Mouse (Mus musculus) MEL (cell line): ENCODE measurements around the gene Heg1. TPM values are rescaled to one million over a fixed set of nuclear protein-coding genes. Genes with fewer than 3 reads are reported as not detected.

Experiments
- DNase-seq: peaks from one replicate; pipeline ENCODE4 v3.0.0; 2011; ENCODE audit warnings: low read depth, low spot score
- H3K27ac ChIP-seq: 2 replicates; pipeline ENCODE4 v1.5.1; 2012; ENCODE audit warnings: low read depth, mild to moderate bottlenecking, control low read depth, low read length, moderate library complexity; ENCODE audit not compliant: control insufficient read depth
- H3K27me3 ChIP-seq, 2 experiments: fragments of 150-350 bp in 1 of 2; sonication (generic) in 1 of 2; 2 replicates each; pipeline ENCODE4 v1.6.1; 2012; ENCODE audit warnings: low read length in 2 of 2, mild to moderate bottlenecking in 2 of 2, improper control_type of control experiment in 1 of 2, moderate library complexity in 1 of 2; ENCODE audit not compliant: insufficient read depth in 2 of 2, control insufficient read depth in 1 of 2
- H3K36me3 ChIP-seq, 2 experiments: 2 replicates each; pipeline ENCODE4 v1.6.1; 2012 to 2014; ENCODE audit warnings: low read length in 2 of 2, improper control_type of control experiment in 1 of 2, inconsistent platforms in 1 of 2, mild to moderate bottlenecking in 1 of 2; ENCODE audit not compliant: insufficient read depth in 2 of 2, control insufficient read depth in 1 of 2
- H3K4me1 ChIP-seq, 2 experiments: fragments of 150-350 bp in 1 of 2; sonication (generic) in 1 of 2; 2 replicates each; pipeline ENCODE4 v1.6.1; 2012; ENCODE audit warnings: low read length in 2 of 2, improper control_type of control experiment in 1 of 2, mild to moderate bottlenecking in 1 of 2; ENCODE audit not compliant: insufficient read depth in 2 of 2, control insufficient read depth in 1 of 2
- H3K4me3 ChIP-seq, 2 experiments: fragments of 150-350 bp in 1 of 2; sonication (generic) in 1 of 2; 2 replicates each; pipeline ENCODE4 v1.5.1; 2012; ENCODE audit warnings: low read depth in 2 of 2, low read length in 2 of 2, mild to moderate bottlenecking in 2 of 2, moderate library complexity in 2 of 2, control low read depth in 1 of 2, improper control_type of control experiment in 1 of 2; ENCODE audit not compliant: control insufficient read depth in 1 of 2, insufficient read depth in 1 of 2
- H3K79me2 ChIP-seq: 2 replicates; pipeline ENCODE4 v1.6.1; 2012; ENCODE audit warnings: mild to moderate bottlenecking, low read length, moderate library complexity; ENCODE audit not compliant: control insufficient read depth, poor library complexity, insufficient read depth
- H3K9ac ChIP-seq: 2 replicates; pipeline ENCODE4 v1.6.1; 2012; ENCODE audit warnings: low read depth, mild to moderate bottlenecking, control low read depth, low read length, moderate library complexity; ENCODE audit not compliant: control insufficient read depth, poor library complexity, severe bottlenecking
- H3K9me3 ChIP-seq: fragments of 150-350 bp; sonication (generic); replicated peaks from 2 replicates; pipeline ENCODE4 v1.6.1; 2012; ENCODE audit warnings: mild to moderate bottlenecking, low read length, improper control_type of control experiment, moderate library complexity; ENCODE audit not compliant: insufficient read depth
- CHD1 ChIP-seq: IDR thresholded peaks from 2 replicates; pipeline ENCODE4 v1.6.1; 2012; ENCODE audit warnings: low read depth, mild to moderate bottlenecking, inconsistent platforms, low read length, improper control_type of control experiment
- CHD2 ChIP-seq: IDR thresholded peaks from 2 replicates; pipeline ENCODE4 v1.6.1; 2011; ENCODE audit warnings: low read length, improper control_type of control experiment
- CTCF ChIP-seq, 3 experiments: IDR thresholded peaks in 2 of 3; conservative IDR thresholded peaks in 1 of 3; 2 replicates each; pipeline ENCODE4 v1.5.1; 2011 to 2012; ENCODE audit warnings: low read length in 3 of 3, low read depth in 2 of 3, mild to moderate bottlenecking in 2 of 3, improper control_type of control experiment in 1 of 3, inconsistent platforms in 1 of 3, mixed read lengths in 1 of 3, moderate library complexity in 1 of 3; ENCODE audit not compliant: control insufficient read depth in 1 of 3, insufficient read depth in 1 of 3, poor library complexity in 1 of 3, severe bottlenecking in 1 of 3
- E2F4 ChIP-seq: IDR thresholded peaks from 2 replicates; pipeline ENCODE4 v1.6.1; 2011; ENCODE audit warnings: low read depth, low read length, improper control_type of control experiment, borderline replicate concordance
- ELF1 ChIP-seq: IDR thresholded peaks from 2 replicates; pipeline ENCODE4 v1.6.1; 2014; ENCODE audit warnings: low read depth, mild to moderate bottlenecking, inconsistent platforms, low read length, improper control_type of control experiment, moderate library complexity
- EP300 ChIP-seq, 2 experiments: IDR thresholded peaks; 2 replicates each; pipeline ENCODE4 v1.6.1; 2011; ENCODE audit warnings: improper control_type of control experiment in 2 of 2, low read length in 2 of 2, low read depth in 1 of 2, mild to moderate bottlenecking in 1 of 2
- GABPA ChIP-seq: IDR thresholded peaks from 2 replicates; pipeline ENCODE4 v1.6.1; 2012; ENCODE audit warnings: low read depth, mild to moderate bottlenecking, inconsistent platforms, low read length, improper control_type of control experiment, moderate library complexity
- MAFK ChIP-seq: IDR thresholded peaks from 2 replicates; pipeline ENCODE4 v1.6.1; 2011; ENCODE audit warnings: low read depth, mild to moderate bottlenecking, low read length, improper control_type of control experiment, borderline replicate concordance
- MAX ChIP-seq: IDR thresholded peaks from 2 replicates; pipeline ENCODE4 v1.6.1; 2011; ENCODE audit warnings: low read length, improper control_type of control experiment
- MAZ ChIP-seq: IDR thresholded peaks from 2 replicates; pipeline ENCODE4 v1.6.1; 2012; ENCODE audit warnings: low read depth, mild to moderate bottlenecking, inconsistent platforms, low read length, improper control_type of control experiment
- MEF2A ChIP-seq: IDR thresholded peaks from 2 replicates; pipeline ENCODE4 v1.6.1; 2014; ENCODE audit warnings: low read depth, mild to moderate bottlenecking, inconsistent platforms, low read length, improper control_type of control experiment; ENCODE audit not compliant: poor library complexity, insufficient replicate concordance, severe bottlenecking; ENCODE audit errors: extremely low read depth
- MXI1 ChIP-seq: IDR thresholded peaks from 2 replicates; pipeline ENCODE4 v1.6.1; 2011; ENCODE audit warnings: mild to moderate bottlenecking, low read depth, low read length, improper control_type of control experiment
- NELFE ChIP-seq: IDR thresholded peaks from 2 replicates; pipeline ENCODE4 v1.6.1; 2011; ENCODE audit warnings: low read depth, low read length, improper control_type of control experiment
- POLR2A ChIP-seq, 2 experiments: IDR thresholded peaks; 2 replicates each; pipeline ENCODE4 v1.6.1; 2011 to 2012; ENCODE audit warnings: low read length in 2 of 2, mild to moderate bottlenecking in 2 of 2, control low read depth in 1 of 2, improper control_type of control experiment in 1 of 2, low read depth in 1 of 2, moderate library complexity in 1 of 2; ENCODE audit not compliant: control insufficient read depth in 1 of 2, insufficient read depth in 1 of 2, poor library complexity in 1 of 2
- RAD21 ChIP-seq: IDR thresholded peaks from 2 replicates; pipeline ENCODE4 v1.6.1; 2011; ENCODE audit warnings: mild to moderate bottlenecking, low read depth, low read length, improper control_type of control experiment
- SIN3A ChIP-seq: IDR thresholded peaks from 2 replicates; pipeline ENCODE4 v1.6.1; 2012; ENCODE audit warnings: low read length, improper control_type of control experiment, inconsistent platforms
- SMC3 ChIP-seq: IDR thresholded peaks from 2 replicates; pipeline ENCODE4 v1.6.1; 2011; ENCODE audit warnings: low read depth, low read length, improper control_type of control experiment
- TBP ChIP-seq: IDR thresholded peaks from 2 replicates; pipeline ENCODE4 v1.8.0; 2011; ENCODE audit warnings: low read depth, low read length, improper control_type of control experiment
- TCF12 ChIP-seq: IDR thresholded peaks from 2 replicates; pipeline ENCODE4 v1.6.1; 2014; ENCODE audit warnings: low read depth, mild to moderate bottlenecking, inconsistent platforms, low read length, improper control_type of control experiment, moderate library complexity
- UBTF ChIP-seq: IDR thresholded peaks from 2 replicates; pipeline ENCODE4 v1.6.1; 2012; ENCODE audit warnings: low read depth, mild to moderate bottlenecking, inconsistent platforms, low read length, improper control_type of control experiment, moderate library complexity, borderline replicate concordance; ENCODE audit not compliant: insufficient read depth
- USF1 ChIP-seq: IDR thresholded peaks from 2 replicates; pipeline ENCODE4 v1.6.1; 2014; ENCODE audit warnings: low read depth, mild to moderate bottlenecking, inconsistent platforms, low read length, improper control_type of control experiment, moderate library complexity
- USF2 ChIP-seq, 2 experiments: IDR thresholded peaks; 2 replicates each; pipeline ENCODE4 v1.6.1; 2011 to 2012; ENCODE audit warnings: improper control_type of control experiment in 2 of 2, low read length in 2 of 2, borderline replicate concordance in 1 of 2, inconsistent platforms in 1 of 2, low read depth in 1 of 2, mild to moderate bottlenecking in 1 of 2; ENCODE audit not compliant: insufficient read depth in 1 of 2
- ZC3H11A ChIP-seq: IDR thresholded peaks from 2 replicates; pipeline ENCODE4 v1.6.1; 2012; ENCODE audit warnings: low read depth, mild to moderate bottlenecking, inconsistent platforms, low read length, improper control_type of control experiment
- ZKSCAN1 ChIP-seq: IDR thresholded peaks from 2 replicates; pipeline ENCODE4 v1.6.1; 2012; ENCODE audit warnings: low read depth, mild to moderate bottlenecking, inconsistent platforms, low read length, improper control_type of control experiment, moderate library complexity
- ZNF384 ChIP-seq: IDR thresholded peaks from 2 replicates; pipeline ENCODE4 v1.6.1; 2012; ENCODE audit warnings: low read depth, mild to moderate bottlenecking, inconsistent platforms, low read length, improper control_type of control experiment
- polyA plus RNA-seq, 2 experiments: library from polyadenylated mRNA; stranded (reverse) in 1 of 2; unstranded in 1 of 2; fragments of >175 nt in 1 of 2; fragments of >200 nt in 1 of 2; gene quantifications; 2 replicates each; pipeline versions ENCODE4 v1.2.1 to v1.2.4; 2012; ENCODE audit warnings: low replicate concordance in 2 of 2, low read depth in 1 of 2; ENCODE audit not compliant: insufficient read length in 2 of 2, insufficient read depth in 1 of 2, missing spikeins in 1 of 2
- total RNA-seq: library from RNA; depleted of rRNA; stranded (reverse); fragments of 300-350 nt; gene quantifications from 2 replicates; pipeline ENCODE4 v1.2.3, GENCODE M21; 2012

Gene Heg1
- total and polyA plus RNA-seq, 3 experiments, result 4.1 to 72.0 (median 6.9) TPM

DNA sequence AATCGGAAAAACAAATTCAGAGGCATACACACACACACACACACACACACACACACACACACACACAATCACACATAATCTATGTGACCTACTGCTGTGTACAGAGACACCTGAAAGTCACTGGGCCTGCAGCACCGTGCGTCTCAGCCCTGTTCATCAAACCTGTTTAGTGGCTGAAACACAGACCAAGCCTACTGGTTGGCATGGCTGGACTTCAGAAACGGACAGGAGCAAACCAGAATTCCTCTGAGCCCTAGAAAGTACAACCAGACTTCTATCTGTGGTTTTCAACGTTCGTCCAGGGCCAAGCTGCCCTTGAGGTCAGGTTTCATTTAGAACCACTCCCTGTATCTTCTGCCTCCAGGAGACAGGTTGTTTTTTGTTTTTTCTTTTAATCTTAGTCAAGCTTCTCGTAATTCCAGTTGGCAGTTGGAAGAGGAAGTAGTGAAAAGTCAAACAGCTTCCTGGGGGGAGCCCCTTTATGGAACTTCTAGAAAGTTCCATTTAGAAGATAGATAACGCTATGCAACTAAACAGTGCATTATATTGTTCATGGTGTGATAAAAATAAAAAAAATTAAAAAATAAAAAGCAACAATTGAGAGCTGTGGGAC, 101.0 kb downstream of the Heg1 start (continued):
- TF ChIP-seq GABPA, result no peak
- TF ChIP-seq RAD21, result no peak
- no peak for TF ChIP-seq SMC3

- Histone ChIP-seq H3K79me2 (no peaks in the 10 kb centered on the region), H3K4me3 (no peak overlapping the region), H3K36me3 (peaks cover 0 to 32% of the 10 kb centered on the region in 2 experiments; a peak in 2 of 4 replicates), H3K27ac (peak overlapping the region; percentile 96; the same call in 1 of the 2 replicates), H3K9me3 (no peaks in the 10 kb centered on the region), H3K27me3 (no peaks in the 10 kb centered on the region), H3K9ac (peak overlapping the region; percentile 2; the same call in 1 of the 2 replicates), H3K4me1 (peaks cover 22 to 41% of the 10 kb centered on the region in 2 experiments)
- peak; percentile 35 for DNase-seq
- no peak for TF ChIP-seq TBP
- no peak for TF ChIP-seq MEF2A
- no peak for TF ChIP-seq POLR2A (IDR thresholded peaks at IDR 0.05; ENCODE audit: control insufficient read depth in 1 of 2, insufficient read depth in 1 of 2, low read depth in 1 of 2, low read length in 2 of 2, poor library complexity in 1 of 2)
- TF ChIP-seq, all 39 proteins: peak for 0
Measured at GRCm38 (mm10) chr16:33786657-33787390, 102.7 kb downstream of the Heg1 start.

GRCm38 (mm10) chr16:33793846-33794791, 109.9 kb downstream of the Heg1 start, which contains the start of gene Muc13:
Gene Muc13 (plus strand): TSS chr16:33794037.
- Histone ChIP-seq H3K36me3 (peaks cover 0 to 32% of the 10 kb centered on the region in 2 experiments; a peak in 3 of 4 replicates), H3K27ac (peak within 1 kb of the TSS; percentile 98), H3K9me3 (no peaks in the 10 kb centered on the region), H3K4me3 (peak within 1 kb of the TSS; percentile 55 to 72), H3K9ac (peak within 1 kb of the TSS; percentile 78), H3K27me3 (no peaks in the 10 kb centered on the region), H3K79me2 (peaks cover 33% of the 10 kb centered on the region), H3K4me1 (peaks cover 5 to 32% of the 10 kb centered on the region in 2 experiments; a peak in 3 of 4 replicates)
- DNase-seq, result peak; percentile 82
- TF ChIP-seq ZC3H11A (no peak), NELFE (no peak; the same call in none of the 2 replicates), UBTF (no peak), MAX (no peak), SIN3A (peak; percentile 78; the same call in 1 of the 2 replicates), RAD21 (no peak), USF1 (no peak), MAFK (no peak), ZNF384 (no peak), CHD1 (peak; percentile 95; the same call in 1 of the 2 replicates), EP300 (IDR thresholded peaks at IDR 0.05; ENCODE audit: low read depth in 1 of 2, low read length in 2 of 2) (peak; percentile 86 to 90), MXI1 (peak; percentile 33; the same call in 1 of the 2 replicates), TCF12 (peak; percentile 82), E2F4 (no peak), MAZ (peak; percentile 26; the same call in 1 of the 2 replicates), ZKSCAN1 (no peak), CTCF (IDR thresholded peaks at IDR 0.05 in 2 of 3, conservative IDR thresholded peaks at IDR 0.05 in 1 of 3; ENCODE audit: control insufficient read depth in 1 of 3, insufficient read depth in 1 of 3, low read depth in 2 of 3, low read length in 3 of 3, poor library complexity in 1 of 3, severe bottlenecking in 1 of 3) (no peak), ELF1 (no peak), USF2 (IDR thresholded peaks at IDR 0.05; ENCODE audit: borderline replicate concordance in 1 of 2, insufficient read depth in 1 of 2, low read depth in 1 of 2, low read length in 2 of 2) (no peak), CHD2 (no peak)
